24 mouse cellular contexts compared by ENCODE assay signal in genomic region chr3:116722980-116723379, GRCm38 (mm10). TPM values are rescaled to one million over a fixed set of nuclear protein-coding genes. Genes with fewer than 3 reads are reported as not detected.
A peak's percentile ranks its signal among the peaks of the same experiment; 100 is the strongest.
DNase-seq lines count a peak whose midpoint lies in the region; ATAC-seq lines count a peak whose summit lies in the region.
"Had no signal": no experiment of that assay in that cellular context is flagged by ENCODE, and none has a peak within 500 bp of the region (broad histone marks: within the 10 kb centered on the region; RNA-seq: fewer than 3 reads in every experiment).

No protein-coding gene starts in this region.

- no peak for ATAC-seq in kidney, embryonic 16.5 days (ENCODE audit: low FRiP score, low TSS enrichment)
- no peak for ATAC-seq in kidney, embryonic 15.5 days (replicated peaks; ENCODE audit: low FRiP score)
- ATAC-seq in stomach, embryonic 16.5 days (ENCODE audit: insufficient read depth, low FRiP score): peak; percentile 26; the same call in 1 of the 2 replicates
- no peak for ATAC-seq in midbrain, embryonic 15.5 days (replicated peaks)
- ATAC-seq: forebrain, postnatal 0 days had no signal

- no peaks in the 10 kb centered on the region for H3K9me3 ChIP-seq in kidney, embryonic 16.5 days (ENCODE audit: low read length)
- no peaks in the 10 kb centered on the region for H3K9me3 ChIP-seq in kidney, embryonic 15.5 days (replicated peaks)
- no peaks in the 10 kb centered on the region for H3K9me3 ChIP-seq in stomach, embryonic 16.5 days (replicated peaks; ENCODE audit: control insufficient read depth, low read length)
- H3K9me3 ChIP-seq in midbrain, embryonic 15.5 days: no peaks in the 10 kb centered on the region
- H3K9me3 ChIP-seq: embryonic facial prominence, embryonic 15.5 days; G1E; limb, embryonic 15.5 days; liver, embryonic 15.5 days; midbrain, embryonic 12.5 days; neural tube, embryonic 12.5 days had no signal

- H3K4me3 ChIP-seq in kidney, embryonic 16.5 days (ENCODE audit: low read length): no peak overlapping the region
- no peak overlapping the region for H3K4me3 ChIP-seq in kidney, embryonic 15.5 days (replicated peaks)
- H3K4me3 ChIP-seq in stomach, embryonic 16.5 days (replicated peaks; ENCODE audit: low read length): no peak overlapping the region
- H3K4me3 ChIP-seq in midbrain, embryonic 15.5 days: no peak overlapping the region
- H3K4me3 ChIP-seq: embryonic facial prominence, embryonic 15.5 days; limb, embryonic 15.5 days; liver, embryonic 15.5 days; midbrain, embryonic 12.5 days; neural tube, embryonic 12.5 days had no signal

- H3K27ac ChIP-seq in kidney, embryonic 16.5 days (ENCODE audit: low read length): 0 out of 2 replicates have a peak overlapping the region, but pooled peaks have one; percentile 38
- H3K27ac ChIP-seq in kidney, embryonic 15.5 days: no peak overlapping the region
- no peak overlapping the region for H3K27ac ChIP-seq in stomach, embryonic 16.5 days (ENCODE audit: low read length)
- no peak overlapping the region for H3K27ac ChIP-seq in midbrain, embryonic 15.5 days
- H3K27ac ChIP-seq: embryonic facial prominence, embryonic 15.5 days; limb, embryonic 15.5 days; liver, embryonic 15.5 days; midbrain, embryonic 12.5 days; neural tube, embryonic 12.5 days had no signal

- no peak overlapping the region for H3K9ac ChIP-seq in kidney, embryonic 16.5 days (replicated peaks; ENCODE audit: low read length)
- no peak overlapping the region for H3K9ac ChIP-seq in kidney, embryonic 15.5 days
- H3K9ac ChIP-seq in stomach, embryonic 16.5 days (ENCODE audit: low read length): no peak overlapping the region
- H3K9ac ChIP-seq in midbrain, embryonic 15.5 days: no peak overlapping the region
- H3K9ac ChIP-seq: embryonic facial prominence, embryonic 15.5 days; forebrain, postnatal 0 days; limb, embryonic 15.5 days; liver, embryonic 15.5 days; midbrain, embryonic 12.5 days; neural tube, embryonic 12.5 days had no signal

- no peaks in the 10 kb centered on the region for H3K27me3 ChIP-seq in kidney, embryonic 16.5 days (ENCODE audit: insufficient read depth, low read length)
- H3K27me3 ChIP-seq in kidney, embryonic 15.5 days: no peaks in the 10 kb centered on the region
- no peaks in the 10 kb centered on the region for H3K27me3 ChIP-seq in stomach, embryonic 16.5 days (ENCODE audit: control insufficient read depth, insufficient read depth, low read length)
- H3K27me3 ChIP-seq in midbrain, embryonic 15.5 days (replicated peaks): no peaks in the 10 kb centered on the region
- H3K27me3 ChIP-seq: embryonic facial prominence, embryonic 15.5 days; limb, embryonic 15.5 days; liver, embryonic 15.5 days; midbrain, embryonic 12.5 days; neural tube, embryonic 12.5 days had no signal

- H3K4me2 ChIP-seq in kidney, embryonic 16.5 days (replicated peaks; ENCODE audit: low read depth, low read length): no peak overlapping the region
- H3K4me2 ChIP-seq in kidney, embryonic 15.5 days: no peak overlapping the region
- no peak overlapping the region for H3K4me2 ChIP-seq in stomach, embryonic 16.5 days (ENCODE audit: low read depth, low read length)
- no peak overlapping the region for H3K4me2 ChIP-seq in midbrain, embryonic 15.5 days
- H3K4me2 ChIP-seq: embryonic facial prominence, embryonic 15.5 days; heart, embryonic 11.5 days; limb, embryonic 15.5 days; liver, embryonic 15.5 days; midbrain, embryonic 12.5 days; neural tube, embryonic 12.5 days had no signal

- no peaks in the 10 kb centered on the region for H3K36me3 ChIP-seq in kidney, embryonic 16.5 days (ENCODE audit: insufficient read depth, low read length)
- H3K36me3 ChIP-seq in kidney, embryonic 15.5 days: no peaks in the 10 kb centered on the region
- no peaks in the 10 kb centered on the region for H3K36me3 ChIP-seq in stomach, embryonic 16.5 days (ENCODE audit: control insufficient read depth, insufficient read depth, low read length)
- H3K36me3 ChIP-seq in midbrain, embryonic 15.5 days (replicated peaks): no peaks in the 10 kb centered on the region
- H3K36me3 ChIP-seq: embryonic facial prominence, embryonic 15.5 days; G1E; limb, embryonic 15.5 days; liver, embryonic 15.5 days; midbrain, embryonic 12.5 days; neural tube, embryonic 12.5 days had no signal

- DNase-seq in ES-CJ7 (ENCODE audit: low read depth, low spot score) (peak; percentile 86), adipocyte (ENCODE audit: low spot score) (peak; percentile 32)
- DNase-seq in right cerebral cortex, postnatal 4 days: no peak
- DNase-seq: adrenal gland, adult 2 months; cerebellum, postnatal 14 days; forebrain, postnatal 0 days; gastrocnemius, postnatal 36 days; heart, postnatal 10 days; layer of hippocampus, postnatal 36 days; thymus, postnatal 36 days had no signal

- WGBS in kidney, embryonic 16.5 days: 70% methylated on average over 4 of the region's 4 CpGs
- WGBS in kidney, embryonic 15.5 days: 64% methylated on average over 4 of the region's 4 CpGs
- 54% methylated on average over 4 of the region's 4 CpGs for WGBS in stomach, embryonic 16.5 days
- WGBS in midbrain, embryonic 15.5 days: 81% methylated on average over 4 of the region's 4 CpGs

- H3K4me1 ChIP-seq in kidney, embryonic 16.5 days (ENCODE audit: insufficient read depth, low read length): peaks cover 14% of the 10 kb centered on the region
- H3K4me1 ChIP-seq in kidney, embryonic 15.5 days: peaks cover 11% of the 10 kb centered on the region; the same call in 1 of the 2 replicates
- no peaks in the 10 kb centered on the region for H3K4me1 ChIP-seq in stomach, embryonic 16.5 days (ENCODE audit: control insufficient read depth, insufficient read depth, low read length)
- H3K4me1 ChIP-seq in midbrain, embryonic 15.5 days: no peaks in the 10 kb centered on the region
- H3K4me1 ChIP-seq: embryonic facial prominence, embryonic 15.5 days; limb, embryonic 15.5 days; liver, embryonic 15.5 days; midbrain, embryonic 12.5 days; neural tube, embryonic 12.5 days had no signal

RNA-seq across cellular contexts. Expression of gene Slc35a3, which starts 10.3 kb away (rescaled TPM):
- polyA plus RNA-seq in kidney, embryonic 16.5 days (2015; fragmentation: Nextera tagmentation; extraction: Ambion mirVana): 18.2 and 18.4 TPM in 2 replicates
- 15.9 and 16.4 TPM in 2 replicates for polyA plus RNA-seq in kidney, embryonic 15.5 days (2015; fragmentation: Nextera tagmentation; extraction: Ambion mirVana)
- polyA plus RNA-seq in stomach, embryonic 16.5 days (2015; fragmentation: Nextera tagmentation; extraction: Ambion mirVana): 34.1 and 40.3 TPM in 2 replicates
- 8.1 and 8.5 TPM in 2 replicates for polyA plus RNA-seq in midbrain, embryonic 15.5 days (2015; fragmentation: Nextera tagmentation; extraction: Ambion mirVana)

RNA-seq across cellular contexts. Expression of gene Gm43191, which starts 41.9 kb away (rescaled TPM):
- 0.37 TPM in 1 of 2 replicates, not detected in the other for polyA plus RNA-seq in kidney, embryonic 16.5 days (2015; fragmentation: Nextera tagmentation; extraction: Ambion mirVana)
- not detected in 2 replicates for polyA plus RNA-seq in kidney, embryonic 15.5 days (2015; fragmentation: Nextera tagmentation; extraction: Ambion mirVana)
- not detected in 2 replicates for polyA plus RNA-seq in stomach, embryonic 16.5 days (2015; fragmentation: Nextera tagmentation; extraction: Ambion mirVana)
- not detected in 2 replicates for polyA plus RNA-seq in midbrain, embryonic 15.5 days (2015; fragmentation: Nextera tagmentation; extraction: Ambion mirVana)
- polyA plus RNA-seq: adrenal gland, adult 2 months; brain, embryonic 14.5 days; C2C12; embryonic facial prominence, embryonic 15.5 days; forebrain, postnatal 0 days; G1E; heart, embryonic 11.5 days; hindbrain, embryonic 11.5 days; limb, embryonic 15.5 days; liver, embryonic 15.5 days; midbrain, embryonic 12.5 days; neural tube, embryonic 12.5 days had no signal
